Mouse (Mus musculus) C2C12 (cell line): ENCODE data around the gene Col18a1. TPM values are rescaled to one million over a fixed set of nuclear protein-coding genes. Genes with fewer than 3 reads are reported as not detected.
A peak's percentile ranks its signal among the peaks of the same experiment; 100 is the strongest.
"Not testable (repeated sequence)": the region's sequence is repeated elsewhere in the genome, so short reads cannot be mapped to it uniquely, and the experiment has no call there.

Experiments used
- H3K27me3 ChIP-seq: one replicate; pipeline ENCODE4 v1.6.1; 2011; ENCODE audit not compliant: control insufficient read depth, insufficient read depth, insufficient read length
- H3K36me3 ChIP-seq: one replicate; pipeline ENCODE4 v1.6.1; 2011; ENCODE audit not compliant: control insufficient read depth, insufficient read depth
- H3K4me3 ChIP-seq: one replicate; pipeline ENCODE4 v1.5.1; 2011; ENCODE audit warnings: mild to moderate bottlenecking, control low read depth; ENCODE audit not compliant: poor library complexity, insufficient read depth, severe bottlenecking
- H3K79me2 ChIP-seq: one replicate; pipeline ENCODE4 v1.6.1; 2011; ENCODE audit not compliant: control insufficient read depth, insufficient read depth
- H3K79me3 ChIP-seq: one replicate; pipeline ENCODE4 v1.6.1; 2011; ENCODE audit warnings: low read depth, control low read depth
- H3ac ChIP-seq: one replicate; pipeline ENCODE3; 2011; ENCODE audit warnings: low read depth; ENCODE audit not compliant: control insufficient read depth, insufficient read length
- CEBPB ChIP-seq: IDR thresholded peaks from one replicate; pipeline ENCODE4 v1.6.1; 2011; ENCODE audit warnings: low read depth, mild to moderate bottlenecking, control low read depth, moderate library complexity
- CTCF ChIP-seq: IDR thresholded peaks from one replicate; pipeline ENCODE4 v1.5.1; 2011; ENCODE audit not compliant: control insufficient read depth, insufficient read depth, insufficient read length
- FOSL1 ChIP-seq: IDR thresholded peaks from one replicate; pipeline ENCODE4 v1.8.0; 2011; ENCODE audit warnings: mild to moderate bottlenecking, low read length; ENCODE audit not compliant: poor library complexity, insufficient read depth, severe bottlenecking
- MAX ChIP-seq: IDR thresholded peaks from one replicate; pipeline ENCODE4 v1.6.1; 2011; ENCODE audit warnings: mild to moderate bottlenecking, control low read depth
- MYOD1 ChIP-seq: IDR thresholded peaks from one replicate; pipeline ENCODE4 v1.6.1; 2011; ENCODE audit warnings: low read depth; ENCODE audit not compliant: control insufficient read depth, insufficient read length
- MYOG ChIP-seq: IDR thresholded peaks from one replicate; pipeline ENCODE4 v1.6.1; 2011; ENCODE audit not compliant: control insufficient read depth, insufficient read length; ENCODE audit errors: extremely low read depth
- USF1 ChIP-seq: IDR thresholded peaks from one replicate; pipeline ENCODE4 v1.6.1; 2011; ENCODE audit warnings: low read depth, mild to moderate bottlenecking, control low read depth, moderate library complexity
- polyA plus RNA-seq: library from polyadenylated mRNA; unstranded; fragments of >200 nt; fragmentation: generic; extraction: Trizol; gene quantifications from one replicate; pipeline ENCODE4 v1.2.1, GENCODE M21; 2012; ENCODE audit warnings: missing spikeins

Col18a1 gene
- polyA plus RNA-seq, 1 experiment, result 177 TPM

GRCm38 (mm10) chr10:77138304-77138703 is 28.0 kb downstream of the Col18a1 start:
- Histone ChIP-seq H3K4me3 (no peak overlapping the region), H3K79me3 (peaks cover 90% of the 10 kb centered on the region), H3ac (no peak overlapping the region), H3K27me3 (no peaks in the 10 kb centered on the region), H3K79me2 (peaks cover 100% of the 10 kb centered on the region), H3K36me3 (peaks cover 80% of the 10 kb centered on the region)
- no peak for TF ChIP-seq FOSL1
- no peak for TF ChIP-seq CEBPB

- Histone ChIP-seq H3ac (no peak overlapping the region), H3K79me2 (peaks cover 100% of the 10 kb centered on the region), H3K4me3 (no peak overlapping the region), H3K27me3 (no peaks in the 10 kb centered on the region), H3K79me3 (peaks cover 88% of the 10 kb centered on the region), H3K36me3 (peaks cover 63% of the 10 kb centered on the region)
- no peak for TF ChIP-seq CTCF
- TF ChIP-seq USF1, result no peak
- TF ChIP-seq MYOD1, result no peak
- TF ChIP-seq FOSL1, result no peak
- no peak for TF ChIP-seq MYOG
- TF ChIP-seq CEBPB, result no peak
- TF ChIP-seq MAX, result no peak
Measured at GRCm38 (mm10) chr10:77136205-77136604, 30.1 kb downstream of the Col18a1 start.

GRCm38 (mm10) chr10:77135274-77135829 is 31.0 kb downstream of the Col18a1 start:
- no peak for TF ChIP-seq MYOG
- no peak for TF ChIP-seq MAX
- TF ChIP-seq FOSL1, result peak; percentile 76
- no peak for TF ChIP-seq MYOD1
- no peak for TF ChIP-seq USF1
- TF ChIP-seq CTCF, result no peak
- Histone ChIP-seq H3ac (no peak overlapping the region), H3K27me3 (no peaks in the 10 kb centered on the region), H3K79me3 (peaks cover 81% of the 10 kb centered on the region), H3K79me2 (peaks cover 100% of the 10 kb centered on the region), H3K36me3 (peaks cover 55% of the 10 kb centered on the region), H3K4me3 (no peak overlapping the region)

- not testable (repeated sequence) for H3K27me3 ChIP-seq, H3ac ChIP-seq, H3K4me3 ChIP-seq
- Histone ChIP-seq H3K36me3 (peaks cover 49% of the 10 kb centered on the region), H3K79me2 (peaks cover 100% of the 10 kb centered on the region), H3K79me3 (peaks cover 78% of the 10 kb centered on the region)
Measured at GRCm38 (mm10) chr10:77134807-77135152, 31.6 kb downstream of the Col18a1 start.

- peaks cover 76% of the 10 kb centered on the region for H3K79me3 ChIP-seq
- H3ac ChIP-seq, result no peak overlapping the region
- TF ChIP-seq FOSL1 (no peak), MYOD1 (no peak), MAX (no peak), USF1 (no peak), MYOG (no peak), CTCF (no peak), CEBPB (no peak)
- H3K4me3 ChIP-seq, result no peak overlapping the region
- H3K36me3 ChIP-seq, result peaks cover 43% of the 10 kb centered on the region
- H3K27me3 ChIP-seq, result no peaks in the 10 kb centered on the region
- peaks cover 100% of the 10 kb centered on the region for H3K79me2 ChIP-seq
Measured at GRCm38 (mm10) chr10:77133951-77134806, 32.2 kb downstream of the Col18a1 start.

- Histone ChIP-seq H3K4me3 (no peak overlapping the region), H3K27me3 (no peaks in the 10 kb centered on the region), H3K36me3 (peaks cover 35% of the 10 kb centered on the region), H3ac (no peak overlapping the region), H3K79me3 (peaks cover 67% of the 10 kb centered on the region), H3K79me2 (peaks cover 100% of the 10 kb centered on the region)
- TF ChIP-seq MYOG (no peak), FOSL1 (no peak), MAX (no peak), USF1 (no peak), CEBPB (no peak), MYOD1 (no peak), CTCF (no peak)
Measured at GRCm38 (mm10) chr10:77132118-77132517, 34.2 kb downstream of the Col18a1 start.
